Mouse (Mus musculus): Measurements from ENCODE around the gene Rev3l.
A peak's percentile ranks its signal among the peaks of the same experiment; 100 is the strongest.
"Not testable (repeated sequence)": the region's sequence is repeated elsewhere in the genome, so short reads cannot be mapped to it uniquely, and the experiment has no call there.

Rev3l gene

DNA sequence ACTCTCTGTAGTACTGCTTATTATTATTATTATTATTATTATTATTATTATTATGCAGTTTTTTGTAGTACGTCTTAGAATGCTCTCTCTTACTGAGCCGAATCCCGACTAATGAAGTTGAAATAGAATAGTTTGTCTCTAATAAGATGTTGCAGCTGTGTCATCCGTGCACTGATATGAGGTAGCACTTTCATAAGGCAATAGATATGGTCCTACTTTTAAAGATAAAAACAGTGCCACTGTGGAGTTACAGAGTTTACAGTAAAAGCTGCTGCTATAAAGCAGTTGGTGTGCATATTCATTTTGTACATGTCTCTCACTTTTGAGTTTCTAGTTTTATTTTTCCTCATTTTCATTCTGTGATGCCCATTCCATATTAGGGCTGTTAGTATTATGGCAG lies 46.4 kb downstream of the Rev3l start:
- DNase-seq (ENCODE audit: low spot score in 2 of 2): no peak

DNA sequence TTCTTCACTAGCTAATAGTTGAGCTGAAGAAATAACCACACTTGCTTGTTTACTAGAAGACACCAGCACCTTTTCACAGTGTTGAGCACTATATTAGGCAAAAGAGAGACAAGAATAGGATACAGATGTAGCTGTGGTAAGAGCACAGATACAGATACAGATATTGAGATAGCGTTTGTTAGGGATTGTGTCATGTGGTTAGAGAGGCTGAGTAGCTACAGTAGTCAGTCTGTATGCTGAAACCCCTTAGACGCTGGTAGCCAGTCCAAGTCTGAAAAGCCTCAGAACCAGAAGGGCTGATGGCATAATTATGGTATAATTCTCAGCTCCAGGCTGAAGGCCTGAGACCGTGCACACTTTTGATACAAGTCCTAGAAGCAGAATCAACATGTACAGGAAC lies 53.3 kb downstream of the Rev3l start:
- DNase-seq (ENCODE audit: low spot score in 2 of 2): no peak

DNA sequence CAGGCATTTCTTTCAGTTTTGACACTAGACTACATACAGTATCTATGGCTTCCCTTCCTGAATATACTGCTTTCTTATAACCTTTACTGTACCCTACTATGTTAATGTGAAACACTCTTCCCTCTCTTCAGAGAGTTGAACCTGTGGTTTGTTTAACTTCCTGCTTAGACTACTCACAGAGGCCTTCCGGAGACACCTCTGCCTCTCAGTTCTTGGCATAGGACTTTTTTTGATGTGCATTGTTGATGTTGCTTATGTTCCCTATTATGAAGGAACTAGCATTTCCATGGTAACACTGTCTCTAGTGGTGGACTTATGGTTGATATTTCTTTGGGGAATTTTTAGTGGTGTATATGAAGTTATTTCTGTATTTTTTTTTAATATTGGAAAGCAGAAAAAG lies 61.4 kb downstream of the Rev3l start:
- DNase-seq (ENCODE audit: low spot score in 2 of 2): no peak

DNA sequence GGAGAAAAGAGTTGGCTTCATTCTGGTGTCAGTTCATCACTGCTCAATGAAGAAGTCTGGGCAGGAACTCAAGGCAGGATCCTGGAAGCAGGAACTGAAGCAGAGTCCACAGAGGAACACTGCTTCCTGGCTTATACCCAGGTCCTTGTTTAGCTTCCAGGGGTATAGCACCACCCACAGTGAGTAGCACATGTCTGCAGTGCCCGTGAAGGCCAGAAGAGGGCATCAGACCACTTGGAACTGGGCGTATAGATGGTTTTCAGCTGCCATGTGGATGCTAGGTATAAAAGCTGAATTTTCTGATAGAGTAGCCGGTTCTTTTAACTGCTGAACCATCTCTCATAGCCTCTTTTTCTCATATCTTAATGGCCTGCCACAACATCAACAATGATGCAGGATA lies 79.6 kb downstream of the Rev3l start:
- DNase-seq (ENCODE audit: low spot score in 2 of 2): no peak

DNA sequence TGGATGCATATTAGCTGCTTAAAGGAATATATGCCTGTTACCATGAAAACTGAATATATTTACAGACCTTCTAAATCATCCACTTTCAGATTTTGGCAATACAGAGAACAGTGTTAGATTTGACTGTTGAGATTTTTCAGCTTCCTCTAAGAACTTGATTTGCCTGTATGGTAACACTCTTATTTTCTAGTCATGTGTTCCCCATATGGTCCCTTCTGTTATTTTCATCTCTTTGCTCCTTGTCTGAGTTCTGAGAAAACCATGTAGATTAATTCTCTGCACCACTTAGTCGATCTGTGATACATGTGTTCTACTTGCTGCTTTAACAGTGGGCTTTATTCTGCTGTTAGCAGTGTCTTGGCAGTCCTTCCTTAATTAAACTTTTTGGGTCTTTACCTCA lies 110.7 kb downstream of the Rev3l start:
- no peak for DNase-seq (ENCODE audit: low spot score in 2 of 2)

DNA sequence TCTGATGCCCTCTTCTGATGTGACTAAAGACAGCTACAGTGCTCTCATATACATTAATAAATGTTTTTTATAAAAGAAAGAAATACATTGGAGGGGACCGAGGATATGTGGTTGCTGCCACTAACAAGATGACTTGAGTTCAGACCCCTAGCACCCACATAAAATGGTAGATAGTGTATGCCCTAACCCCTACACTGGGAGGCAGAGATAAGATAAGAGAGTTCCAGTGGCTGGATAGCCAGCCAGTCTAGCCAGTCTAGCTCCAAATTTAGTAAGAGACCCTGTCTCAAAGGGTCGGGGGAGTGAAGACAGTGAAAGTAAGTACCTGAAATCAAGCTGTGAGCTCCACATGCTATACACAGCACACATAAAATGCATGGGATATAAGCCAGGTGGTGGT lies 133.6 kb downstream of the Rev3l start:
- no peak for DNase-seq (ENCODE audit: low spot score in 2 of 2)

DNA sequence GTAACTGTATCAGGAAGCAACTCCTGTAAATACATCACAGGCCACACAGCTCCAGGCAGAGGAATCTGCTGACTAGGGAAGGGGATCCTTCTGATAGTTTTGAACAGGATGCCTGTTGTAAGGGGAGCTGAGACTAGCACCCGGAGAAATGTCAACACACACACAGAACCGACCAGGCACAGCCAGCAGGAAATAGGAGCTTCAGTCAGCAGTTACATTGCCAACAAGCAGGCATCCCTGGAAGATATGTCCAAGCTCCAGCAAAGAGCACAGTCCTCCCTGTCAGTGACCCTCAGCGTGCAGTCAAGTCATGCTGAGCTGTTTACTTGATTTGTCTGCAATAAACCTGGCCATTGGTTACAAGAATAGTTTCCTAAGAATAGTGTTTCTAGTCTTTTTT lies 156.7 kb downstream of the Rev3l start:
- DNase-seq (ENCODE audit: low spot score in 2 of 2): no peak

DNA sequence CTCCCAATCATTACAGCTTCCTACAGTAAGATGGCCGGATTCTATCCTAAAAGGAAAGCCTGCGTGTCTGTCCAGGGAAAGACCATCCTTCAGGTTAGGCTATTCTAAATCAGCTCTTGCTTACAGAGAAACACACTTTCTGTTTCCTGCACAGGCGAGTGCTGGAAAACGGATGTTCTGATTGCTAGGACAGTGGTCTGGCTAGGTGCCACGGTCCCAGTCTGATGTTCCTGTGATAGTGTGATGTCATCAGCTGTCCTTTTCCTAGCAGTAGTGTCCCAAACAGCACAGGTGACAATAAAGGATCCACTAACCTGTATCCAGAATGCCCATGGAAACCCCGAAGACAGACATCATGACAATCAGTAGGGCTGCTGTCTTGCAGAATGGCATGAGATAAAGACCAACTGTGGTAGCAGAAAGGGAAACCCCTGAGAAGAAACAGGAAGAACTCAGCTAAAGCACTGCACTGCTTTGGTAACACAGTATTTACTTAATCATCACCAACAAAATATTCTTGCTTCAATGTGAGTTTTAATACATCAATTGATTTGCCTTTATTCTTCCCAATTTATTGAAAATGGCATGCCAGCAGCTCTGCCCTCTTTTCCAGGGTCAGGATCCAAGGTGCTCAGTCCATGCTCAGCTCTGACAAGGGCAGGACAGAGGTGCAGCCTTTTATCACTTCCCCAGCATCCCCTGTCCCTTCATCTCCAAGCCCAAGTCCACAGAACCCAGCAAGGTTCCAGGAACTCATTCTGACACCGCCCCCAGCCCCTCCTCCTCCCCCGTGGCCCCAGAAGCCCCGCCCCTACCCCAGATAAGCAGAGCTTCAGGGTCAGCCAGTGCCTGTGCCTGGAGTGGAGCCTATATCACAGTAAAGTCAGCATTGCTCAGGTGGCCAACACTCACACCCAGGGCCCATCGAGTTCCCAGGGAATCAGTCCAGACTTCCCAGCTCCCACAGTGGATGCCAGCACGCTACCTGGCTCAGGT lies 162.1 kb downstream of the Rev3l start:
- no peak for DNase-seq (ENCODE audit: low spot score in 2 of 2)

DNA sequence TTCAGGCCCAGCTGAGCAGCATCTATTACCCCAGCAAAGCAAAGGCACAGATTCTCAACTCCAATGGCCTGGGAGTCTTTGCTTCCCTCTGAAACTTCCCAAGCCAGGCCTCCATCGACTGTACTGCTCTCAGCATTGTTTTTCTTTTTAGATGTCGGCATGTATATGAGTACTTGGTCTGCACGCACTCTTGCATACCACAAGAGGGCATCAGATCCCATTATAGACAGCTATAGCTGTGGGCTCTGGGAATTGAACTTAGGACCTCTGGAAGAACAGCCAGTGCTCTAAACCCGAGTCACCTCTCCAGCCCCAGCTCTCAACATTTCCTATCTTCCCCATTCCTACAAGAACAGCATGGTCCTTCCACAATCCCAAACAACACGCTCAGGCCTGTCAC lies 164.6 kb downstream of the Rev3l start:
- no peak for DNase-seq (ENCODE audit: low spot score in 2 of 2)

DNA sequence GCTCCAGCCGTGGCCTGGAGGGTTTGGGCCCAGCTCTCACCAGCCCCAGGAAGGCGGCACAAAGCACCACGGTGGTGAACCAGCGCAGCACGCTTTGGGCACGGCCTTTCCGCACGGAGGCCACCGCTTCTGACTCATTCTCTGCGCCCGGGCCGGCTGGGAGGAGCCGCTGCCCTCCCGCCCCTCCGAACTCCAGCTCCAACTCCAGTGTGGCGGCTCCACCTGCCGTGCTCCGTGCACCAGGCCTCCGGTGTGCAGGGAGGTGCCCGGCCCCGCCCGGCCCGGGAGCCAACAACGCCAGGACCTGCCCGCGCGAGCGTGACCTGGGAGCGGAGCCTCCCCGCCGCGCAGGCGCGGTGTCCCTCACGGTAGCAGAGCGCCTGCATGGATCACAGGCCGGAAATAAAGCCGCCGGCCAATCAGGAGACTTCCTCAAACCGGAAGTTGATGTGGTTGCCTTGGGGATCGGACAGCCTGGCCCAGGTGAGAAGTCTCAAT lies 167.0 kb downstream of the Rev3l start, which contains the start of gene Mfsd4b4:
Mfsd4b4 (minus strand) TSS at position 365 of the 498 bp plus-strand sequence.
- DNase-seq (ENCODE audit: low spot score in 2 of 2): peak; percentile 65 to 86

DNA sequence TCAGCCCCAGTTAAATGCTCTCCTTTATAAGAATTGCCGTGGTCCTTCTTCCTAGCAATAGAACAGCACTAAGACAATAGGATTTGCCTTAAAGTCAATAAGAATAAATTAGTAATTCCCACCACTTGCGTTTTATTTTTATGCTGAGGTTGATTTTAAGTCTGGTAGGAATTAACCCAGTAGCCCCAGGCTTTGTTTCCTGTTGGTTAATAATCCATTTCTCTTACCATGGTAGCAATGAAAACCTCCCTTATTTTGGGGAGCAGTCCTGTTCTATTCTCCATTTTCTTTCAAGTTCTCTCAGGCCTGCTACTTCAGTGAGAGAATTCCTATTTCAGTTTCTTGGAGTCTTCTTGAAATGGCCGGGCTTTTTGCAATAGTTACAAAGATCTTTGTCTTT lies 172.3 kb downstream of the Rev3l start:
- no peak for DNase-seq (ENCODE audit: low spot score in 2 of 2)

DNA sequence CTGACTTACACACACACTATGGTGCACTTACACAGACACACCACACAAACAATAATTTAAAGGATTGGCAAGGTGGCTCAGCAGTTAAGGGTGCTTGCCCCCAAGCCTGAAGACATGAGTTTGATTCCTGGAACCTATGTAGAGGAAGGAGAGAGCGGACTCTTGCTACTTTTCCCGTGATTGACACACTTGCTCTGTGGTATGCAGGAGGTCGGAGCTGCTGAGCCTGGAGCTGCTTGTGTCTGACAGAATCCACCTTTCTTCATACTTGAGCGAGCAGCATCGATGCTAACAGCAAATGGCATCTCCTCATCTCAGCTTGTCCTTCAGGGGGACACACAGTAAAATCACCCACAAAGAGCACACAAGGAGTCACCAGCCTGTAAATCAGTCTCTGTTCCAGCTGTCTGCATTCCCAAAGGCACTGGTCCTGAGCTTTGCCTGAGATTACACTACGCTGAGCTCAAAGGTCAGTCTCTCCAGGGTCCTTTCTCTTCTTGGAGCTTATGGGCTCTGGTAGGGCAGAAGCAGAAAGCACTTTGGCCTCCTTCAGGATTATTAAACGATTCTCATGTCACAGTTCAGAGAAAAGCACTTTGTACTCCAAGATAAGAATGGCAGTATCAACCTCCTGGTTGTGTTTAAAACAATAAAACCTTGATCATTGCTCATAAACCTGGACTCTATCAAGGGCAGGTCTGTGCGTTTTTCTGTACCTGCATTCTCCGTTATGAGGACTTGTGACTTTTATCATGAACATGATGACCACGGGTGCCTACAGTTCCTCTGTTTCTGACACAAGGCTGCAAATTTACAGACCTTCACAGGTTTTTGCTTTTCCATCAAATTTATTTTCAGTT lies 175.1 kb downstream of the Rev3l start:
- no peak for DNase-seq (ENCODE audit: low spot score in 2 of 2)

DNA sequence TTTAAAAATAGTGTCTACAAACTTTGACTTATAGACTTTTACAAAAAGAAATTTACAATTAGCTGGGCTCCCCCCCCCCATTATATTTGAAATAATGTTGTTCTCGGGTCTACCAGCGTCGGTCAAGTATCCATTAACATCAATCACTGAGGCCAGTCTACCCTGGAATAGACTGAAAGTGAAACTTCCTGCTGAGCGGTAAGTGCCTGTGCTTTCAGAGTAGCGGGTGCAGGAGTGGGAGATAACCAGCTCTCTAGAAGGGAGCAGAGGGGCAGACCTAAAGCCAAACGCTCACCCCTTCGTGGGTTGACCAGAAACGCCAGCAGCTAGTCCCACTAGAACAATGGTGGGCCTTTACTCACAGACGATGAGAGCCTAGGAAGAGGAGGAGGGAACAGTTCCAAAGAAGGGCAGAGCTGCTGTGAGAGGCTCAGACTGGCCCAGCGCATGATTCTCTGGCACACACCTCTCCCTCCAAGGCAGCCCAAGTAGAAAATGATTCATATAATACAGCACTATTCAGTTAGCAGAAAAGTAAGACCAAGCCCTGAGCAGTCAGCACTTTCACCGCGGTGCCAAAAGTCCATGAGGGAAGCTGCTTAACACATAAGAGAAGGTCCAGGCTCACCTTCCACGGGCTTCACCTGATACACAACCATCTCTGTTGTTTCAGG lies 177.0 kb downstream of the Rev3l start:
- DNase-seq (ENCODE audit: low spot score in 2 of 2): no peak

DNA sequence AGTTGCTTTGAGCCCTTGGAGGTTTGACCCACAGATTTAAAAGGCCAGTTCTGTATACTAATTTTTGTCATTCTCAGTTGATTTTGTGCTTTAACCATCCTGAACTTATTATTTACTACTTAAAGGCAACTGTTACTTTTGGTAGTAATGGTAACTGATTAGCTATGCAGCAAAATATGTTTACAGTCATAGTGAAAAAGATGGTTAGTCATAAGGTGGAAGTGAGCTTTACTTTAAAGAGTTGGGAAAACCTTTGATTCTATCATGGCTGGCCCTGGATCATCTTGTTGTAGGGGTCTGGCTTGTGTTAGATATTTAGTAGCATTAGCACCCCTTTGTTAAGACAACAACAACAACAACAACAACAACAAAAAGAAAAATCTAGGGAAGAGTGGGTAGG lies 180.7 kb downstream of the Rev3l start:
- no peak for DNase-seq (ENCODE audit: low spot score in 2 of 2)

DNA sequence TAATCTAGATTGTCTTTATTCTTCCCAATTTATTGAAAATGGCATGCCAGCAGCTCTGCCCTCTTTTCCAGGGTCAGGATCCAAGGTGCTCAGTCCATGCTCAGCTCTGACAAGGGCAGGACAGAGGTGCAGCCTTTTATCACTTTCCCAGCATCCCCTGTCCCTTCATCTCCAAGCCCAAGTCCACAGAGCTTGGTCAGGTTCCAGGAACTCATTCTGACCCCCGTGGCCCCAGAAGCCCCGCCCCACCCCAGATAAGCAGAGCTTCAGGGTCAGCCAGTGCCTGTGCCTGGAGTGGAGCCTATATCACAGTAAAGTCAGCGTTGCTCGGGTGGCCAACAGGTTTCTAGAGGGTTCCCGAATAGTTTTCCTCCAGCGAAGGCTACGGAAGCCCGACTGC lies 192.6 kb downstream of the Rev3l start:
- not testable (repeated sequence) for DNase-seq (ENCODE audit: low spot score in 2 of 2)
